Mouse (Mus musculus) embryonic fibroblast, embryonic 13.5 days (primary cell): ENCODE data around the gene Negr1. TPM values are rescaled to one million over a fixed set of nuclear protein-coding genes. Genes with fewer than 3 reads are reported as not detected.

ENCODE experiments used
- H3K27ac ChIP-seq: 2 replicates; pipeline ENCODE4 v1.5.1; 2012; ENCODE audit warnings: low read length, control low read depth, inconsistent platforms; ENCODE audit not compliant: insufficient read depth
- H3K4me1 ChIP-seq: 2 replicates; pipeline ENCODE4 v1.6.1; 2011; ENCODE audit warnings: low read length; ENCODE audit not compliant: control insufficient read depth, insufficient read depth
- H3K4me3 ChIP-seq: 2 replicates; pipeline ENCODE4 v1.5.1; 2011; ENCODE audit warnings: mild to moderate bottlenecking, control low read depth, low read length; ENCODE audit not compliant: insufficient read depth
- CTCF ChIP-seq: IDR thresholded peaks from 2 replicates; pipeline ENCODE4 v1.5.1; 2011; ENCODE audit warnings: mild to moderate bottlenecking, control low read depth, low read length, moderate library complexity, borderline replicate concordance; ENCODE audit not compliant: insufficient read depth
- POLR2A ChIP-seq: IDR thresholded peaks from 2 replicates; pipeline ENCODE4 v1.6.1; 2011; ENCODE audit warnings: low read depth, mild to moderate bottlenecking, control low read depth, low read length, moderate library complexity
- polyA plus RNA-seq: library from polyadenylated mRNA; stranded (reverse); fragments of >200 nt; gene quantifications from 2 replicates; pipeline ENCODE4 v1.2.4, GENCODE M21; 2011; ENCODE audit warnings: low read depth; ENCODE audit not compliant: missing spikeins, insufficient read length

Gene Negr1
- polyA plus RNA-seq, 1 experiment: 2.2 TPM

GRCm38 (mm10) chr3:157108156-157108555, 546.6 kb downstream of the Negr1 start:
- H3K4me3 ChIP-seq: no peak overlapping the region
- no peak overlapping the region for H3K27ac ChIP-seq
- H3K4me1 ChIP-seq: no peaks in the 10 kb centered on the region
- TF ChIP-seq POLR2A (no peak), CTCF (no peak)

GRCm38 (mm10) chr3:157109308-157109707, 547.7 kb downstream of the Negr1 start:
- no peak for TF ChIP-seq POLR2A
- TF ChIP-seq CTCF: no peak
- no peak overlapping the region for H3K27ac ChIP-seq
- no peak overlapping the region for H3K4me3 ChIP-seq

GRCm38 (mm10) chr3:157115105-157115760, 553.6 kb downstream of the Negr1 start:
- no peak overlapping the region for H3K27ac ChIP-seq
- H3K4me1 ChIP-seq: no peaks in the 10 kb centered on the region
- no peak overlapping the region for H3K4me3 ChIP-seq
- no peak for TF ChIP-seq POLR2A
- no peak for TF ChIP-seq CTCF

More at GRCm38 (mm10) chr3:157109308-157109707, 547.7 kb downstream of the Negr1 start:
- H3K4me1 ChIP-seq: no peaks in the 10 kb centered on the region

GRCm38 (mm10) chr3:157116024-157116423, 554.4 kb downstream of the Negr1 start:
- H3K27ac ChIP-seq: no peak overlapping the region
- no peak overlapping the region for H3K4me3 ChIP-seq
- no peak for TF ChIP-seq CTCF
- no peak for TF ChIP-seq POLR2A
- H3K4me1 ChIP-seq: no peaks in the 10 kb centered on the region

- Histone ChIP-seq H3K4me3 (no peak overlapping the region), H3K27ac (no peak overlapping the region), H3K4me1 (no peaks in the 10 kb centered on the region)
- no peak for TF ChIP-seq POLR2A
- TF ChIP-seq CTCF: no peak
These were observed 558.3 kb downstream of the Negr1 start for GRCm38 (mm10) chr3:157119916-157120315.

GRCm38 (mm10) chr3:157146124-157146855, 584.7 kb downstream of the Negr1 start:
- TF ChIP-seq POLR2A (no peak), CTCF (no peak)
- no peak overlapping the region for H3K27ac ChIP-seq
- H3K4me3 ChIP-seq: no peak overlapping the region
- H3K4me1 ChIP-seq: no peaks in the 10 kb centered on the region

- H3K4me1 ChIP-seq: no peaks in the 10 kb centered on the region; the same call in 1 of the 2 replicates
- H3K4me3 ChIP-seq: no peak overlapping the region
- H3K27ac ChIP-seq: no peak overlapping the region
- TF ChIP-seq CTCF (no peak), POLR2A (no peak)
These were observed 593.3 kb downstream of the Negr1 start for GRCm38 (mm10) chr3:157154902-157155301.

- H3K27ac ChIP-seq: no peak overlapping the region
- TF ChIP-seq CTCF (no peak), POLR2A (no peak)
- no peak overlapping the region for H3K4me3 ChIP-seq
- H3K4me1 ChIP-seq: no peaks in the 10 kb centered on the region; the same call in 1 of the 2 replicates
These were observed 593.9 kb downstream of the Negr1 start for GRCm38 (mm10) chr3:157155513-157155912.

- Histone ChIP-seq H3K4me1 (no peaks in the 10 kb centered on the region), H3K27ac (no peak overlapping the region), H3K4me3 (no peak overlapping the region)
- TF ChIP-seq CTCF (no peak), POLR2A (no peak)
These were observed 603.4 kb downstream of the Negr1 start for GRCm38 (mm10) chr3:157164840-157165595.
